Mouse (Mus musculus) neural tube, embryonic 15.5 days (tissue): ENCODE data around the gene Crtc3. TPM values are rescaled to one million over a fixed set of nuclear protein-coding genes. Genes with fewer than 3 reads are reported as not detected.
A peak's percentile ranks its signal among the peaks of the same experiment; 100 is the strongest.

ENCODE experiments used
- ATAC-seq: fragments of 200-750 bp; cut with Nextera tagmentation; 2 replicates; pipeline ENCODE4 v1.8.0; 2017; ENCODE audit warnings: mild to moderate bottlenecking, moderate TSS enrichment, moderate library complexity; ENCODE audit not compliant: low FRiP score
- H3K27ac ChIP-seq: fragments of 300-500 bp; sonication (generic); replicated peaks from 2 replicates; pipeline ENCODE4 v1.5.1; 2015; ENCODE audit warnings: mild to moderate bottlenecking, inconsistent platforms
- H3K27me3 ChIP-seq: fragments of 300-500 bp; sonication (generic); replicated peaks from 2 replicates; pipeline ENCODE4 v1.6.1; 2015; ENCODE audit warnings: inconsistent platforms
- H3K36me3 ChIP-seq: fragments of 300-500 bp; sonication (generic); 2 replicates; pipeline ENCODE4 v1.6.1; 2015; ENCODE audit warnings: inconsistent platforms
- H3K4me1 ChIP-seq: fragments of 300-500 bp; sonication (generic); 2 replicates; pipeline ENCODE4 v1.6.1; 2015; ENCODE audit warnings: inconsistent platforms
- H3K4me2 ChIP-seq: fragments of 300-500 bp; sonication (generic); 2 replicates; pipeline ENCODE4 v1.6.1; 2015; ENCODE audit warnings: inconsistent platforms, mild to moderate bottlenecking, moderate library complexity
- H3K4me3 ChIP-seq: fragments of 300-500 bp; sonication (generic); replicated peaks from 2 replicates; pipeline ENCODE4 v1.5.1; 2015; ENCODE audit warnings: mild to moderate bottlenecking, inconsistent platforms
- H3K9ac ChIP-seq: fragments of 300-500 bp; sonication (generic); replicated peaks from 2 replicates; pipeline ENCODE4 v1.6.1; 2015; ENCODE audit warnings: mild to moderate bottlenecking, inconsistent platforms
- H3K9me3 ChIP-seq: fragments of 300-500 bp; sonication (generic); replicated peaks from 2 replicates; pipeline ENCODE4 v1.6.1; 2016; ENCODE audit warnings: inconsistent platforms
- WGBS: fragments of 180-500 bp; shearing (Covaris S2); methylation state at CpG from one replicate; pipeline ENCODE4 v1.1.7; 2015; ENCODE audit warnings: mixed read lengths; 5-methylcytosine and 5-hydroxymethylcytosine counted together
- polyA plus RNA-seq: library from polyadenylated mRNA; unstranded; fragments of >200 nt; fragmentation: Nextera tagmentation; extraction: Ambion mirVana; gene quantifications from 2 replicates; pipeline ENCODE4 v1.2.1, GENCODE M21; 2015

Crtc3 gene
- polyA plus RNA-seq, 1 experiment from 2014 or later = 18.4 TPM

DNA sequence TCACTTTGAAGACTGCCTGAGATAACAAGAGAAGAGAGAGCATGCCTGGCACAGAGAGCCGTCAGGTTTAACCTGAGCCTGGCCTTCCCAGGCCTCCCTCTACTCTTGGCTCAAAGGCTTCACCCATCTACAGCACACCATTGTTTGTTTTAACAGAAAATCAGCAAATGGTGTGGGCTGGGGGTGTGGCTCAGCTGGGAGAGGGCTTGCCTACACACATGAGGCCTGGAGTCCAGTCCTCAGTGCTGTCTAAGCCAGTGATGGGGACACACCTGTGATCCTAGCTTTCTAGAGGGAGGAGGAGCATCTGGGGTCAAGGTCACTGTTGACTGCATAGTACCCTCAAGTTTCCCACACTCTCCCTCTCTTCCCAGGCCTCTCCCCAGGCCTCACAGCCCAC is 6.0 kb downstream of the Crtc3 start:
- H3K9ac ChIP-seq = no peak overlapping the region
- no peak overlapping the region for H3K4me2 ChIP-seq
- WGBS = 76% methylated on average over 1 of the region's 1 CpGs
- H3K27ac ChIP-seq = no peak overlapping the region
- no peak for ATAC-seq
- peaks cover 44% of the 10 kb centered on the region for H3K4me1 ChIP-seq
- no peaks in the 10 kb centered on the region for H3K9me3 ChIP-seq
- no peaks in the 10 kb centered on the region for H3K36me3 ChIP-seq
- H3K27me3 ChIP-seq = no peaks in the 10 kb centered on the region
- H3K4me3 ChIP-seq = no peak overlapping the region

DNA sequence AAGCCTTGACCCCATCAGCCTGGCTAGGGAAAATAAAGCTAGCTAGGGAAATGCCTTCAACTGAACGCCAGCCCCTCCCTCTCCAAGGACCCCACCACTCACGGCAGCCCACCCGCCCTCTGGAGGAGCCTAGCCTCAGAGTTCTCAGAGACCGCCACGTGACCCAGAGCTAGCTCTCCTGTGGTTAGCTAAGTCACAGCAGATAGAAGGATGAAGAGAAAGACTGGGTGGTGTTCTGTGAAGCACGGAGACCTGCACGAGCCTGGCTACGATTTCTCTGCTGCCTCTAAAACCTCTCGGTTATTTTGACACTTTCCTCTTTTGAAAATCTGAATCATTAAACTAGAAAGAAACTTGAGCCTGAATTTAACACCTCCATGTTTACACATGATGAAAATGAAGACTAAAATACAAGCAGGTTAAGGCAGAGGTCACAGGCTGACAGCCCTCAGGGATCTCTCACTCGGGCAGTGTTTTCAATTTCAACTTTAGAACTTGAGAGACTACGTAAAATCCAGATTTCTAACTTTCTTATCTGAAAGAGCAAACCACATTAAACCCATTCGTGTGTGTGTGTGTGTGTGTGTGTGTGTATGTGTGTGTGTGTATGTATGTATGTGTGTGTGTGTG is 8.3 kb downstream of the Crtc3 start:
- peaks cover 28% of the 10 kb centered on the region for H3K4me1 ChIP-seq
- no peak for ATAC-seq
- no peak overlapping the region for H3K4me2 ChIP-seq
- H3K27me3 ChIP-seq = no peaks in the 10 kb centered on the region
- H3K9me3 ChIP-seq = no peaks in the 10 kb centered on the region
- peaks cover 6% of the 10 kb centered on the region; the same call in 1 of the 2 replicates for H3K36me3 ChIP-seq
- no peak overlapping the region for H3K4me3 ChIP-seq
- 37% methylated on average over 12 of the region's 12 CpGs for WGBS
- H3K9ac ChIP-seq = no peak overlapping the region
- no peak overlapping the region for H3K27ac ChIP-seq

DNA sequence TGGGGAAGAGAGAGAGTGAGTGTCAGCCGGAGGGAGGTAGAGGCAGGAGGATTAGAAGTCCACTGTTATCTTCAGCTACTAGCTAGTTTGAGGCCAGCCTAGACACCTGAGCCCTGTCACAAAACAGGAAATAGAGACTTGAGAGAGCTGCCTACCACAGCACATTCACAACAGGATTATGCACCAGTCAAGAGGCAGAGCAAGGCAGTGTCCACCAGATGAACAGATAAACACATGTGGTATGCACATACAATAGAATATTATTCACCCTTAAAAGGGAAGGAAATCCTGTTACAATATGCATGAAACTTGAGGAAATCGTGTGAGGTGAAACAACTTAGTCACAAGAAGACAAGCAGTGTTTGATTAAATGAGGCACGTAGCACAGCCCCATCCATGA is 16.4 kb downstream of the Crtc3 start:
- no peak for ATAC-seq
- WGBS = 69% methylated on average over 3 of the region's 3 CpGs

DNA sequence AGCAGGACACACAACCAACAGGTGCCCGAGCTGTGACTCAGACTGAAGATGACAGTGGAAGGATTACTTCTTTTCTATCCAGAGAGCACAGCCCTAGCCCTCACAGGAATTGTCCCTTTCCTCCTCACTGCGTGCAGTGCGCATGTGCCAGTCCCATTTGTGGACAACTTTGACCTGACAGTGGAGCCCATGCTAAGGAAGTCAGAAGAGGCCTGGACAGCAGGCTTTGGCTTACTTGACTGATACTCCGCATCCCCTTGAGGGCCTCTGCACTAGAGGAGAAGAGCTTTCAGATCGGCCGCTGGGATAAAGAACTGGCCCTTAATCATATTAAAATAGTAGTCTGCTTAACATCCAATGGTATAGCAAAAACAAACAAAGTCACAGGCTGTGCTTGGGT is 17.8 kb downstream of the Crtc3 start:
- WGBS = 92% methylated on average over 6 of the region's 6 CpGs
- Histone ChIP-seq H3K36me3 (peaks cover 7% of the 10 kb centered on the region; the same call in 1 of the 2 replicates), H3K4me3 (no peak overlapping the region), H3K9ac (no peak overlapping the region), H3K27me3 (no peaks in the 10 kb centered on the region), H3K4me2 (no peak overlapping the region), H3K9me3 (no peaks in the 10 kb centered on the region), H3K4me1 (peaks cover 12% of the 10 kb centered on the region; the same call in 1 of the 2 replicates), H3K27ac (no peak overlapping the region)
- no peak for ATAC-seq

More for the DNA sequence above, 16.4 kb downstream of the Crtc3 start:
- H3K9me3 ChIP-seq = no peaks in the 10 kb centered on the region
- H3K36me3 ChIP-seq = peaks cover 13% of the 10 kb centered on the region; the same call in 1 of the 2 replicates
- no peak overlapping the region for H3K4me3 ChIP-seq
- no peak overlapping the region for H3K4me2 ChIP-seq
- H3K9ac ChIP-seq = no peak overlapping the region
- H3K27ac ChIP-seq = no peak overlapping the region
- no peaks in the 10 kb centered on the region for H3K27me3 ChIP-seq
- peaks cover 7% of the 10 kb centered on the region; the same call in 1 of the 2 replicates for H3K4me1 ChIP-seq

DNA sequence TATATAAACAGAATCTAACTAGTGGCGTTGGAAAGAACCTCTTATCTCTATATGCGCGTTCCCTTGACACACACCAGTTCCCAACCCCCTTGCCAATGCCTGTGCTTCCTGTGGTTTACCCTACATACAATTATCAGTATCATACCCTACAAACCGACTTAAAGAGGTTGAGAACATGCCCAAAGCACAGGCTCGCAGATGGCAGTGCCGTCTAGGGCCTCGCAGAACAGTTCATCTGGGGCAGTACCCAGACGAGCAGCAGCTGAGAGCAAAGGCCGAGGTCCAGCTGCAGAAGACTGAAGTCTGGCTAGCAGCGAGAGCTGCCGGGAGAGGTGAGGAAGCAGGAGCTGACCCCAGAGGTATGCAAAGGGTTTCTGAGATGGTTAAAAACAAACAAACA is 21.5 kb downstream of the Crtc3 start:
- Histone ChIP-seq H3K9me3 (no peaks in the 10 kb centered on the region), H3K27ac (peak overlapping the region; percentile 41), H3K27me3 (no peaks in the 10 kb centered on the region), H3K9ac (no peak overlapping the region), H3K4me3 (no peak overlapping the region), H3K4me1 (peaks cover 12% of the 10 kb centered on the region; the same call in 1 of the 2 replicates), H3K36me3 (peaks cover 3% of the 10 kb centered on the region; the same call in 1 of the 2 replicates), H3K4me2 (no peak overlapping the region)
- WGBS = 74% methylated on average over 11 of the region's 11 CpGs
- ATAC-seq = no peak

DNA sequence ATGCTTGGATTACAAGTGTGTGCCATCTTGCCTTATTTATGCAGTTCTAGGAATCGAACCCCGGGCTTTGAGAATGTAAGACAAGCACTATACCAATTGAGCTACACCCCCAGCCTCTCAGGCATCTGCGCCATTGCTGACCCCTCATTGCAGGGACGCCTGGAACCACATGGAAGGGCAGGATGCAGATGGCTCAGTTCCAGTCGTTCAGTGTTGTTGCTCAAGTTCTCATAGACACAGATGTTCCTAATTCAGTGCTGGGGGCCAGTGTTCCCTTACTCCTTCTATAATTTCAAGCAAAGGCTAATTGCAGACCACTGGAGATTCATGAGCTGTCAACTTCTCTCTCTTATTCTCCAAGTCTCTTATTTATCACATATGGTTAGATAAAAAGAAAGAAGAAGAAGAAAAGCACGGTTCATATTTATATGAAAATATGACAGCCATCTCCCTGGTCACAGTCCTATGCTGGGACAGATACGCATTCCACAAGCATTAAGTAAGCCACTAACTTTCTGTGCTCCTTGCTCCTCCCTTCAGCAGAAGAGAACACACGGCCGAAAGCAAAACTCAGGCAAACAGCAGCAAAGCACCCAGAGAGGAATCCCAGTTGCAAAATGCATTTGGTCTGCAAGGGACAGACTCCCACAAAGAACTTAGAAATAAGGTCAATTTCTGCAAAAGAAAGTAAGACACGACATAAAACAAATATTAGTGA is 22.3 kb downstream of the Crtc3 start:
- no peak overlapping the region for H3K9ac ChIP-seq
- no peaks in the 10 kb centered on the region for H3K36me3 ChIP-seq
- H3K4me2 ChIP-seq = no peak overlapping the region
- no peaks in the 10 kb centered on the region for H3K9me3 ChIP-seq
- ATAC-seq = no peak
- H3K27me3 ChIP-seq = no peaks in the 10 kb centered on the region
- H3K4me3 ChIP-seq = no peak overlapping the region
- peaks cover 12% of the 10 kb centered on the region; the same call in 1 of the 2 replicates for H3K4me1 ChIP-seq
- WGBS = 78% methylated on average over 10 of the region's 10 CpGs
- peak overlapping the region; percentile 41; the same call in 1 of the 2 replicates for H3K27ac ChIP-seq

DNA sequence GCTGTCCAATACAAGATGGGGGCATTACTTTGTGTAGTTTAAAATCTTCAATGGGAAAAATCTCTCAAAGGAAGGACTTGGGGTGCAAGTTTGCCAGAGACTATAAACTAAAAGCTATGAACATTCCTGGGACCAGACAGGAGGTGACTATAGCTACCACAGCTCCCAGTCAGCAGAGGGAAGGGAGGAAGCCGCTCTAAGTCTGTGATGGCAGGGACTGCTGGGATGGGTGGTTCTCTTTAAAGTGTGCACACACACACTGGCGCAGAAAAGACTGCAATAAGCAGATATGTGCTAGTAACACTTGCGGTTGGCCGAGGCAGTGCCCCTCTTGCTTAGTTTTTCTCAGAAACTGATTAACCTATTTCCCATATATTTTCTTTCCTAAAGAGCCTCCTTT is 27.6 kb downstream of the Crtc3 start:
- H3K9ac ChIP-seq = no peak overlapping the region
- WGBS = 70% methylated on average over 4 of the region's 4 CpGs
- ATAC-seq = peak; percentile 73
- no peak overlapping the region for H3K4me3 ChIP-seq
- peak overlapping the region; percentile 74 for H3K27ac ChIP-seq
- H3K4me2 ChIP-seq = no peak overlapping the region
- no peaks in the 10 kb centered on the region for H3K9me3 ChIP-seq
- H3K27me3 ChIP-seq = no peaks in the 10 kb centered on the region
- no peaks in the 10 kb centered on the region for H3K36me3 ChIP-seq
- H3K4me1 ChIP-seq = peaks cover 24% of the 10 kb centered on the region

DNA sequence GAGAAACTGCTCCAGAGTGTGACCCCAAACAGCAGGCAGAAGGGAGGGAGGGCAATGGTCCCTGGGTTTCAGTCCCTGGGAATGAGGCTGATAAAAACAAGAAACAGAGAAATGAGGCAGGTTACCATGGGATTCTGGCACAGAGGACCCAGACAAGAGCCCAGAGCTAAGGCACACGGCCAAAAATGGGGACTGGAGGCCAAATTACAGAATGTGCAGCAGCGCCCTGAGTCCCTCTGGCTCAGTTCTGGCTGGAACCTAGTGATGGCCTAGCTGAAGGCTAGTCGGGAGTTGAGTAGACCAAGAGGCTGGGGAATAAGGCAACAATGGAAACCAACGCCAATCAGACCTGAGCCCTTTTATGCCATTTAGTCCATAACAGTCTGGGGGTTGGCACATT is 28.1 kb downstream of the Crtc3 start:
- no peak overlapping the region for H3K4me2 ChIP-seq
- no peaks in the 10 kb centered on the region for H3K9me3 ChIP-seq
- no peaks in the 10 kb centered on the region for H3K27me3 ChIP-seq
- ATAC-seq = peak; percentile 77
- no peaks in the 10 kb centered on the region for H3K36me3 ChIP-seq
- peak overlapping the region; percentile 74 for H3K27ac ChIP-seq
- no peak overlapping the region for H3K4me3 ChIP-seq
- no peak overlapping the region for H3K9ac ChIP-seq
- peaks cover 28% of the 10 kb centered on the region for H3K4me1 ChIP-seq
- WGBS = 53% methylated on average over 4 of the region's 4 CpGs

DNA sequence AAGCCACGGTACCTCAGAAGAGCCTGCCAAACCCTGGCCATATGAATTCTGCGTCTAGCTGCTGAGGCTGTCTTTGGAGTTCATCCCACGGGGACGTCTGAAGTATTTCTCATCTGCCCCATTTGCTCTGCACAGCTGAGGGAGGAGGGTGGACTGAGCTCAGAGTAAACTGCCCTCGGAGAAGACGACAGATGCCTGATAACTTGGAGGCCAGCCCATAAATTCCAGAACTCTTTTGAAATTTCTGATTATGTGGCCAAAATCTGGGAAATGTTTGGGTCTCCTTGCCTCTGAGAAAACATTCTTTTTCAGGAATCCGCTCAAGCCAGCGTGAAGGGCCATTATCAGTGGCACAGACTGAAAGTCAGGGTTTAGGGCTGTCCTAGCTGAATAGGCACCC is 30.8 kb downstream of the Crtc3 start:
- peaks cover 54% of the 10 kb centered on the region for H3K4me1 ChIP-seq
- H3K4me2 ChIP-seq = no peak overlapping the region
- peak overlapping the region; percentile 46; the same call in 1 of the 2 replicates for H3K27ac ChIP-seq
- ATAC-seq = no peak
- H3K9me3 ChIP-seq = no peaks in the 10 kb centered on the region
- no peaks in the 10 kb centered on the region for H3K36me3 ChIP-seq
- 43% methylated on average over 8 of the region's 8 CpGs for WGBS
- no peaks in the 10 kb centered on the region for H3K27me3 ChIP-seq
- 0 out of 2 replicates have a peak overlapping the region, but pooled peaks have one; percentile 1 for H3K9ac ChIP-seq
- no peak overlapping the region for H3K4me3 ChIP-seq

DNA sequence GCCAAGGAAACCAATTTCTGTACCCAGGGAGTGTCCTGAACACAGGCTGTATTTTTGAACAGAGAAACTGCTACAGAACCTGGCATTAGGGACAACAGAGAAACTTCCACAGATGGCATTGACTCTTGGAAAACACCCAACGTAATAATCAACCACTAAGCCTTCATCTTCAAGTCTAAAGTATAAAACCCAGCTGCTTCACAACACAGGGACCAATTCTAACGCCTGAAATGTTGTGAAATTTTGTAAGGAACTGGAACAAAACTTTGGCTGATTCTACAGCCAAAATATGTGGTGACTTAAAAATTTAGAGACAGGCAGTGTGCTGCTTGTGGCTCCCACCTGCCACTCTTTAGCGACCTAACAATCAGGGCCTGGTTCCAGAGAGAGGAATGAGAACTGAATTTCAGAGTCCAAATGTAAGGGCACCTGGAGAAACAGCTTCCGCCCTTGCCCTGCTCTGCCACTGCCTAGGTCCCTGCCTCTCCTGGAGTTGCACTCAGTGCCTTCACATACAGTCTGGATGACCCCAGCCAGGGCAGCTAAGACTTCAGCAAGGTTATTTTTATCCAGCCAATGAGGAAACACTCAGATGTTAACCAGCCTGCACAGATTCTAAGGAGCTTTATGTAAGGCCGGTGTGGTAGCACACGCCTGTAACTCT is 33.2 kb downstream of the Crtc3 start:
- ATAC-seq = no peak
- no peak overlapping the region for H3K4me2 ChIP-seq
- no peaks in the 10 kb centered on the region for H3K36me3 ChIP-seq
- H3K27ac ChIP-seq = peak overlapping the region; percentile 67
- no peak overlapping the region for H3K4me3 ChIP-seq
- whole genome bisulfite sequencing = 68% methylated on average over 6 of the region's 6 CpGs
- H3K27me3 ChIP-seq = no peaks in the 10 kb centered on the region
- no peaks in the 10 kb centered on the region for H3K9me3 ChIP-seq
- no peak overlapping the region for H3K9ac ChIP-seq
- H3K4me1 ChIP-seq = peaks cover 52% of the 10 kb centered on the region

DNA sequence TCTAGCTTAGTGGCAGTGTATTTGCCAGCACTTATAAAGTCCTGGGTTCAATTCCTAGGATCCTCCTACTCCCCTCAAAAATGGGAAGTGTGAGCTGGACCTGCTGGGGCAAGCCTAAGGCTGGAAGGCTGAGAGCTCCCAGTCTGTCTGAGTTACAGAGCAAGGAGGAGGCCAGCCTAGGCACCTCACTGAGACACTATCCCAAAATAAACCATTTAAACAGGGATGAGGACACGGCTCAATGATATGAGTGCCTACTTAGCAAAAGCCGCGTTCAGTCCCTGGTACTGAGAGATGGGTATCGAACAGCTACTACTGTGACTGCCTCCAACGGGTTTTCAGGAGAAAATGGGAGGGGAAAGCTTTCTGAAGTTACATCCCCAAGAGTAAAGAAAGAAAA is 33.8 kb downstream of the Crtc3 start:
- no peaks in the 10 kb centered on the region for H3K36me3 ChIP-seq
- H3K4me1 ChIP-seq = peaks cover 51% of the 10 kb centered on the region
- peak overlapping the region; percentile 67; the same call in 1 of the 2 replicates for H3K27ac ChIP-seq
- H3K4me2 ChIP-seq = no peak overlapping the region
- H3K9me3 ChIP-seq = no peaks in the 10 kb centered on the region
- no peaks in the 10 kb centered on the region for H3K27me3 ChIP-seq
- H3K4me3 ChIP-seq = no peak overlapping the region
- no peak overlapping the region for H3K9ac ChIP-seq
- WGBS = 57% methylated on average over 5 of the region's 5 CpGs
- no peak for ATAC-seq
